Mouse (Mus musculus): ENCODE measurements at regions not wholly inside any gene's neighbourhood (a gene's known extent, or its start where the extent isn't known, plus 50 kb on each side); places are given as distances from the start of the nearest gene placed in this dataset.

DNA sequence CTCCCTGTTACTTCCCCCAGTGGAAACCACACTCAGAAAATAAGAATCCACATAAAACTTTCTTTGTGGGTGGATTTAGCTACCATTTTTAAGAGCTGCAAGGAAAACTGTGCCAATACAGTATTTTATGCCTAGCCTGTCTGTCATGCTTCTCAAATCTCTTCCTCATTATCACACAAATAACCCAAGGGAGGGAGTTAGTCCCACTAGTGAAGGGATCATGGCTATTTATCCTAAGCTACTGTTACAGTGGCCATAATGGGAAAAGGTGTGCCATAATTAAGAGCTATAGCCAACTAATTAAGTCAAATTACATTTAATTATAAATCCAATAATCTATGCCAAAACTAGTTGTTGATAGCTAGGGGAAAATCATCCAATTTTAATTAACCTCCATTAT, 374.8 kb upstream of the Ube2e3 start:
- no peaks in the 10 kb centered on the region for H3K9me3 ChIP-seq
- no peak overlapping the region for H3K4me3 ChIP-seq
- H3K36me3 ChIP-seq (replicated peaks) = no peaks in the 10 kb centered on the region
- no peak overlapping the region for H3K27ac ChIP-seq
- no peak; the same call in 1 of the 2 replicates for ATAC-seq (replicated peaks)
- no peak overlapping the region for H3K9ac ChIP-seq
- H3K27me3 ChIP-seq (replicated peaks) = no peaks in the 10 kb centered on the region
- H3K4me2 ChIP-seq = no peak overlapping the region
- H3K4me1 ChIP-seq = no peaks in the 10 kb centered on the region

DNA sequence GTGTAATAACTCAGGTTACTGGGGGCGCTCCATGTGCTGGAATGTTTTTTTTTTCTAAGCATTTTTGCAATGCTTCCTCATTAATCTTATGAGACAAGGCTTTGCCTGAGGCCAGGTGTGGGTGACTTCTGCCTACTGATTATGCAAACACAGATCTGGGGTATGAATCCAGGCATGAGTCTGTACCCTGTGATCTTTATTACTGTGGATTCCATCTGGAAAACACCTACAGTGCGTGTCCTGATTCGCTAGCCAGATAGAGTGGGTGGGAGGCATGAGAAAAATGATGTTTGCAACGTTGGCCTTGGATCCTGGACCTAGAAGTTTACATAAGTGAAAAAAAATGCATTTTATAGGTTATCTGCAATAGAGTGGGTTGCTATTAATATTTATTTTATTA, 387.9 kb upstream of the Ube2e3 start:
- no peaks in the 10 kb centered on the region for H3K27me3 ChIP-seq (replicated peaks)
- no peak overlapping the region for H3K4me2 ChIP-seq
- no peaks in the 10 kb centered on the region for H3K9me3 ChIP-seq
- no peak overlapping the region for H3K4me3 ChIP-seq
- H3K27ac ChIP-seq = no peak overlapping the region
- no peak for ATAC-seq (replicated peaks)
- 73% methylated on average over 4 of the region's 4 CpGs for WGBS
- no peaks in the 10 kb centered on the region for H3K36me3 ChIP-seq (replicated peaks)
- H3K9ac ChIP-seq = no peak overlapping the region
- peaks cover 3% of the 10 kb centered on the region; the same call in 1 of the 2 replicates for H3K4me1 ChIP-seq

DNA sequence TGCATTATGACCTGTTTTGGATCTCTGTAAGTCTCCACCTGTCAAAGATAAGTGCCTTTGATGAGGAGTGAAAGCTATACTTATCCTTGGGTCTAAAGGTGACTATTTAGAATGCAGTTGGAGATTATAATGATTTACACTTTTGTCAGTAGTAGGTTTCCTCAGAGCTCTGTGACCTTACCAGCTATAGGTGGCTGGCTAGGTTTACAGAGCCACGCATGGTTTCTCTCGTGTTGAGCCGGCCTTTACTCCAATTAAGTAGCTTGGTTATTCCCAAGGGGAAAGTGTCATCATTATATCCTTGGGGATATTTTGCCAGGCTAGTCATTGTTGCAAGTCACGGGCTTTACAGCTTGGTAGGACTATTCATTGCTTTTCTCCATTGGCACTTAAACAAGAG, 408.5 kb upstream of the Ube2e3 start:
- Histone ChIP-seq H3K36me3 (replicated peaks) (no peaks in the 10 kb centered on the region), H3K4me2 (no peak overlapping the region), H3K27me3 (replicated peaks) (no peaks in the 10 kb centered on the region), H3K9ac (no peak overlapping the region), H3K9me3 (no peaks in the 10 kb centered on the region), H3K4me1 (no peaks in the 10 kb centered on the region), H3K4me3 (no peak overlapping the region), H3K27ac (no peak overlapping the region)
- 92% methylated on average over 4 of the region's 4 CpGs for WGBS
- ATAC-seq (replicated peaks) = no peak

DNA sequence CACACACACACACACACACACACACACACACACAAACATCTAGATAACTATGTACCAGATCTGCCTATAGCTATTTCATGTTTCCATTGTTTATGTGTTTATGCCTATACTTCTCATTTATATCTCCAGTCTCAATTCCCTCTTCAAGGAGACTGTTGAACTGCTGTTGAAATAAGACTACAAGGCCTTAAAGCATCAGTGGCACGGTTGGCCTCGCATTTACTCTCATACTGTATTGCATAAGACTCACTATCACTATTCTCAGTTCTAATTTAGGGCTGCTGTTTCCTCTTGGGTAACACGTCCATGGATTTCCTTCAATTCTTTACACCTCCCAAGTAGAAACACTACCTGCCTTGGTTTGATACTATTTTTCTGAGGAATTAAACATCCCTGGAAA, 414.5 kb upstream of the Ube2e3 start:
- Histone ChIP-seq H3K27ac (no peak overlapping the region), H3K4me2 (no peak overlapping the region), H3K4me3 (no peak overlapping the region), H3K4me1 (no peaks in the 10 kb centered on the region), H3K9me3 (no peaks in the 10 kb centered on the region), H3K36me3 (replicated peaks) (no peaks in the 10 kb centered on the region), H3K27me3 (replicated peaks) (no peaks in the 10 kb centered on the region), H3K9ac (no peak overlapping the region)
- WGBS = 89% methylated on average over 3 of the region's 3 CpGs
- no peak for ATAC-seq (replicated peaks)

DNA sequence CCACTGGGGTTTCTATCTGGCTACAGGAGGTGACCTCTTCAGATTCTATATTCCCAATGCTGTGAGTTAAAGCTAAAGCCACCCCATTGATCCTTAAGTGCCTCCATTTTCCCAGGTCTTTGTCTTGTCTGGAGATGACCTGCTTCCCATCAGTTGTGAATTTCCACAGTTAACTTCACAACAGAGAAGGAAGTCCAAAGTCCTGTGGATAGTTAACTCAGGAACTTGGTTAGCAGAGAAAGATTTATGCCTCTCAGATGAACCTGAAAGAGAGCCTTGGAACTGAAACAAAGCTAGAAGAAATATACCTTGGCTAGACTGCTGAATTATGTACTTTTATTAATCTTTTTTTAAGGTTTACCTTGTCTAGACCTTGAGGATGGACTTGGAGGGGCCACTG, 431.1 kb upstream of the Ube2e3 start:
- H3K9me3 ChIP-seq = no peaks in the 10 kb centered on the region
- no peak overlapping the region for H3K9ac ChIP-seq
- H3K36me3 ChIP-seq (replicated peaks) = no peaks in the 10 kb centered on the region
- no peak overlapping the region for H3K4me3 ChIP-seq
- no peak for ATAC-seq (replicated peaks)
- H3K4me1 ChIP-seq = no peaks in the 10 kb centered on the region
- H3K27ac ChIP-seq = no peak overlapping the region
- H3K4me2 ChIP-seq = no peak overlapping the region
- no peaks in the 10 kb centered on the region for H3K27me3 ChIP-seq (replicated peaks)

DNA sequence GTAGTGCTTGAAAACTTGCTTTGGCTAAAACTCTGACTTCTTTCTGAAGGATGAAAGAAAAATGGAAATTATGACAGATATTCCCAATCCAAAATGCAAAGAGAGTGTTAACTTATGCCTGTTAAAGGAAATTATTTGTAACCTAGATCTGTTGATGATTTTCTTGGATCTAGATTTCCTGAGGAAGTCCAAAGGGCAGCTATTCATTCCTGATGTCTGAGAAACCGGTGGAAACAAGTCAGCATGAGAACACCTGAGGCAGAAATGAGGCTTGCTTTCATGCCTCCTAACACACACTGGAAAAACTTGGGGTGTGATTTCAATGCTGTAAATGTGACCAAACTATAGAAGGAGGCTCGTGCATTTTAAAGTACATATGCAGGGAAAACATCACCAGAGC, 432.9 kb upstream of the Ube2e3 start:
- Histone ChIP-seq H3K9ac (no peak overlapping the region), H3K27me3 (replicated peaks) (no peaks in the 10 kb centered on the region), H3K4me1 (no peaks in the 10 kb centered on the region), H3K9me3 (no peaks in the 10 kb centered on the region), H3K4me2 (no peak overlapping the region), H3K36me3 (replicated peaks) (no peaks in the 10 kb centered on the region), H3K27ac (no peak overlapping the region), H3K4me3 (no peak overlapping the region)
- no peak for ATAC-seq (replicated peaks)
- whole genome bisulfite sequencing = 77% methylated on average over 2 of the region's 2 CpGs

DNA sequence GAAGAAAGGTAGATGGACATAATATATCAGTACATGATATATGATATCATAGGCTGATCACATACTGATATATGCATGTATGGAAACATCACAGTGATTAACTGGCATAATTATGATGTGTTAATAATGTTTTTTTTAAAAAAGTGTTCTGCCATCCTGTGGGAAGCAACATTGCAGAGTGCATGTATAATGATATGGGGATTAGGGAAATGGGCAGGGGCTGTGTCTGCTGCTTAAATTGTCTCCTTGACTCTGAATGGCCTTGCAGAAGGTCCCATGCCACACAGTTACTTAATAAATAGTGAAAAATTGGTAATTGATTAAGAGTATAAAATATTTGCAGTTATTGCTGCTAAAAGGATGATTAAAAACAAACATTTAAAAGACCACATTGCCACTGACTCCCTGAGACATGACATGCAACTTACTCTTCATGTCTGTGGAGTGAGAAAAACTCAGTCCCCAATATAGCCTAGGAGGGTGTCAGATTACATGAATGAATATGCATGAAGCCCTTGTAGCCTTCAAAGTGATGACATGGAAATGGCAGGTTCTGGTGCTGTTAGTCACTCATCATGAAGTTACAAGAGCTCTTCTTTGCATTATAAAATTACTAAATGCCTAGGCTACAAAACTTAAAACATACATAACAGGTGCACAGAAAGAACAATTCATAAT, 440.1 kb upstream of the Ube2e3 start:
- Histone ChIP-seq H3K4me2 (no peak overlapping the region), H3K27ac (no peak overlapping the region), H3K9me3 (no peaks in the 10 kb centered on the region), H3K9ac (no peak overlapping the region), H3K4me3 (no peak overlapping the region), H3K27me3 (replicated peaks) (no peaks in the 10 kb centered on the region), H3K4me1 (no peaks in the 10 kb centered on the region), H3K36me3 (replicated peaks) (no peaks in the 10 kb centered on the region)
- ATAC-seq (replicated peaks) = no peak

DNA sequence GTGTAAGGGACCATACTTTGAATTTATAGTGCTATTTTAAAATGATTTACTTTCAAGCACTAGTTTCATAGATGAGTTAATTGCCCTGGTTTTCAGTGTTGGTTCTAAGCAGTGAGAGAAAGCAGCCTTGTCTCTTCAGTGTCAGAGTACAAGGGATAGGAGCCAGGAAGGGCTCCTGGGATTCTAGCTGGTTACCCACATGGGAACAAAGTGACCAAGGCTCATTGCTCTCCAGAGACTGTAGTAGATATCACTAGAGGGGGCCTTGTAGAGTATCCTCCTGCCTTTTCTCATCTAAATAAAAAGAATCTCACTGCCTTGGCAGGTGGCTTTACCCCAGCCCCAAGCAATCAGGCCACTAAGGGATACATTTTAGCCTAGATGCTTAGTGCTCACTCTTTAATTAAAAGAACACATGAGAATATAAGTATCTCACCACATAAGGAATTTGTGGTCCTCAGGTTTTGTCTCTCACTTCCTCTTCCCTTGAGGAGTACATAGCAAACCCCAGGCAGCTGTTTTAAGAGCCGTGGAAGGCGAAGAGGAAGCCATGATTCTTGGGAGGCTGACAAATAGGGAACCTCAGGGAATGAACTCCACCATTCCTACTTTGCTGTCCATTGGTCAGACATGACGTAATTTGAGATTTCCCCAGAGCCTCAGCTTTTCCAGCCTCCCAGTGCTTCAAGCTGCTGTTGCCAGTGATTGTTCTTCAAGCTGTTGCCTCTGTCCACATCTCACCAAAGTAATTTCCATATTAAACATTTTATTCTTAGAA, 449.2 kb upstream of the Ube2e3 start:
- no peak overlapping the region for H3K4me3 ChIP-seq
- H3K36me3 ChIP-seq (replicated peaks) = no peaks in the 10 kb centered on the region
- no peak for ATAC-seq (replicated peaks)
- no peaks in the 10 kb centered on the region for H3K4me1 ChIP-seq
- H3K4me2 ChIP-seq = no peak overlapping the region
- no peak overlapping the region for H3K27ac ChIP-seq
- no peaks in the 10 kb centered on the region for H3K27me3 ChIP-seq (replicated peaks)
- no peaks in the 10 kb centered on the region; the same call in 1 of the 2 replicates for H3K9me3 ChIP-seq
- WGBS = 74% methylated on average over 3 of the region's 3 CpGs
- H3K9ac ChIP-seq = no peak overlapping the region

DNA sequence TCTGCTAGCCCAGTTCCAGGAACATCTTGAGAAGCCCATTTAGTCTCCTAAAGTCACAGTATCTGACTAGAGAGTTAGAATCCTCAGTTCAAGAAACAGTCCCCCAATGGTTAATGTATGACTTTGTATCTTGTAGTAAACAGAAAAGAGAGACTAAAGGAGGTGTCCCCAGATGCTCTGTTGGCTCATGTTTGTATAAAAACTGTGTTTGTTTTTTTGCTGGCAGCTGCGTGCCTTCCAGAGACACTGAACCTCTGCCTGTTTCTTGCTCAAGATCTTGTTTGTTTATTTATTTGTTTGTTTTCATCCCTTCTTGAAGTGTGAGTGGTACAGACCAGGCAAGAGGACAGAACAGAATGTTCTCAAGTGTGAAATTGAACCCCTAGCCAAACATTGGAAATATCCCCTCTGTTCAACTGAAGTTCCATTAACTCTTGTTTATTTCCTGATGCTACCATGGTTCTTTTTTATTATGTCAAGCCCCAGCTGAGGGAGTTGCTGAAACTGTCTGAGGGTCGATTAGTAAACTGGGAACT, 451.3 kb upstream of the Ube2e3 start:
- Histone ChIP-seq H3K36me3 (replicated peaks) (no peaks in the 10 kb centered on the region), H3K9ac (no peak overlapping the region), H3K4me1 (no peaks in the 10 kb centered on the region), H3K4me2 (no peak overlapping the region), H3K4me3 (no peak overlapping the region), H3K9me3 (no peaks in the 10 kb centered on the region; the same call in 1 of the 2 replicates), H3K27ac (no peak overlapping the region), H3K27me3 (replicated peaks) (no peaks in the 10 kb centered on the region)
- 66% methylated on average over 2 of the region's 2 CpGs for WGBS
- no peak for ATAC-seq (replicated peaks)

DNA sequence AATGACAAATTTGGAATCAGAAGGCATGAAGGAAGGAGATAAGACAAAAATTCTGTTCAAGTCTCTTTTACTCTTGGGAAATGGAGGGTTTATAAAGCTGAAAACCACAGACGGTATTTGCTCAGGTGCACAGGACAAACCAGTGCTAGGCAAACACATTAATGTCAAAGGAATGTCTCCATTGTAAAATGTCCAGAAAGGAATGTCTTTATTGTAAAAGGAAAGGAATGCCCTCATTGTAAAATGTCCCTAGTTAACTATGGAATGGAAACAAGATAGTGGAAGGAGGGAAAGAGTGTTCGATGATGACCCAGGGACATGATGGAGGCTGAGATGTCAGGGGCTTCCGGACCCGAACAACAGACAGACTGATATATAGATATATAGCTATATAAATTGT, 454.9 kb upstream of the Ube2e3 start:
- no peaks in the 10 kb centered on the region for H3K4me1 ChIP-seq
- 90% methylated on average over 4 of the region's 4 CpGs for WGBS
- no peaks in the 10 kb centered on the region for H3K9me3 ChIP-seq
- no peaks in the 10 kb centered on the region for H3K36me3 ChIP-seq (replicated peaks)
- no peak overlapping the region for H3K4me2 ChIP-seq
- no peak overlapping the region for H3K27ac ChIP-seq
- ATAC-seq (replicated peaks) = no peak
- H3K4me3 ChIP-seq = no peak overlapping the region
- no peaks in the 10 kb centered on the region for H3K27me3 ChIP-seq (replicated peaks)
- H3K9ac ChIP-seq = no peak overlapping the region

DNA sequence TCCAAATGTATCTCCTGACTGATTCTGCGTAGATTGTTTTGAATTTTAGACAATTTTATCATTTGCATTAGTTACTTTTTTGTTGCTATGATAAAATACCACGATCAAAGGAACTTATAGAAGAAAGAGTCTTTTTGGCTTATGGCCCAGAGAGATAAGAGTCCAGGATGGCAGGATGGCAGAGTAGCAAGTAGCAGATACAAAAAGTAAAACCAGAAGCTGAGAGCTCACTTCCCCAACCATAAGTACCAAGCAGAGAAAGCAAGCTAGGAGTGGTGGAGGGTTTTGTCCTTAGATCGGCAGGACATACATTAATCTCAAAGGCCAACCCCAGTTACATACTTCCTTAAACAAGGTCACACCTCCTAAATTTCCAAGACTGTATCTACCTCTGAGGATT, 457.7 kb upstream of the Cwc22 start:
- ATAC-seq (replicated peaks) = no peak
- H3K27me3 ChIP-seq (replicated peaks) = no peaks in the 10 kb centered on the region
- 87% methylated on average over 3 of the region's 3 CpGs for WGBS
- H3K27ac ChIP-seq = no peak overlapping the region
- H3K4me3 ChIP-seq = no peak overlapping the region
- H3K4me1 ChIP-seq = no peaks in the 10 kb centered on the region
- H3K9me3 ChIP-seq = no peaks in the 10 kb centered on the region
- H3K36me3 ChIP-seq (replicated peaks) = no peaks in the 10 kb centered on the region
- no peak overlapping the region for H3K4me2 ChIP-seq
- H3K9ac ChIP-seq = no peak overlapping the region

DNA sequence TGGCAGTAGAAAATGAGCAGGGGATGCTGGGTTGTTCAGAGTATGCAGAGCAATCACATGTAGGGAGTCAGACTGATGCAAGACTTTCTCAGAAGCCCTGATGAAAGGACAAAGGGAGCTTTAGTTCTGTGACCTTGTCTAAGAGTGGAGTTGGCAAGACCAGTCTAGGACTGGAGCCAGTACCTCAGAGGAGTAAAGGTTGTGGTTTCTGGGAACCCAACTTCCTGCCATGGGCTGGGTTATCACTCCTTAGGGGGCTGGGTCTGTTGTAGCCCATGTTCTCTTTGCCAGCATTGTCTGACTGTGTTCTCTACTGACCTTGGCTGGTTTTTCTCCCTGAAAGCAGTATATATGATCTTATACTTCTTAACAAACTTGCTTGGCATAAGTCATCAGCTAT, 453.1 kb upstream of the Cwc22 start:
- Histone ChIP-seq H3K36me3 (replicated peaks) (no peaks in the 10 kb centered on the region), H3K4me3 (no peak overlapping the region), H3K9ac (no peak overlapping the region), H3K27ac (no peak overlapping the region), H3K4me2 (no peak overlapping the region), H3K4me1 (no peaks in the 10 kb centered on the region), H3K9me3 (no peaks in the 10 kb centered on the region), H3K27me3 (replicated peaks) (no peaks in the 10 kb centered on the region)
- no peak for ATAC-seq (replicated peaks)

DNA sequence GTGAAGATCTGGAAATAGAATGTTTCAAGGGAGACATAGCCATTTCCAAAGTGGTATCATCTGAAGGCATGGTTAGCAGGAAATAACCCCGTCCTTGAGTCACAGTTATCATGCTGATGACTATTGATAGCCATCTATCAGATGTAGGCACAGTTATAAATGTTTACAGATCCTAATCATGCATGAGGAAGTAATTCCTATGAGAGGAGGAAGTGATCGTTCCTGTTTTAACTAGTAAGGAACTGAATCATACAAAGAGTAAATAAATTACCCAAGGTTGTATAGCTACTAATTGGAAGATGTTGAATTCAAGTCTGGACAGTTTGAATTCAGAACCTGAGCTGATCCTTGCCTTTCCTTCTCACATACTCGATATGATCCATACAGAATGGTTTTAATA, 450.7 kb upstream of the Cwc22 start:
- Histone ChIP-seq H3K27ac (no peak overlapping the region), H3K4me2 (no peak overlapping the region), H3K4me3 (no peak overlapping the region), H3K9me3 (no peaks in the 10 kb centered on the region), H3K36me3 (replicated peaks) (no peaks in the 10 kb centered on the region), H3K27me3 (replicated peaks) (no peaks in the 10 kb centered on the region), H3K4me1 (no peaks in the 10 kb centered on the region), H3K9ac (no peak overlapping the region)
- ATAC-seq (replicated peaks) = no peak
- WGBS = 83% methylated on average over 3 of the region's 3 CpGs

All from midbrain, embryonic 15.5 days (tissue).